Mouse (Mus musculus): ENCODE data around the gene Nrcam. TPM values are rescaled to one million over a fixed set of nuclear protein-coding genes. Genes with fewer than 3 reads are reported as not detected.
A peak's percentile ranks its signal among the peaks of the same experiment; 100 is the strongest.

Gene Nrcam
- total RNA-seq, 2 experiments from 2014 or later = 509 to 516 TPM

DNA sequence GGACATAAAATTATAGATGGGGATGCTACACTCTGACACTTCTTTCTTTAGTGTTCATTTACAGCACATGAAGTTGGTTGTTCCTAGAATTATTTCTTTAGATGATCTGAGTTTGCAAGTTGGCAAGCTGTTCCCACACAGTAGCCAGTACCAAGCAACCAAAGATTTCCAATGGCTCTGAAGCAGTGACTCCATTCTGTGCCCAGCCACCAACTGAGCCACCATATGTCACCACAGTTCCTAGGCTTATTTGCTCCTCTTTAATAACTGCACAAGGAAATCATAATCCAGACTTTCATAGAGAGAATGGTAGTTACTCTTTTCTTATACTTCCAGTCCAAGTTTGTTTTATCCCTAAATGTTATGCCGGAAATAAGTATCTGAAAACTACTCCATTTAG, 226.1 kb downstream of the Nrcam start:
- intact Hi-C loops (cut with DNase I) = no loop called here
- DNase-seq (ENCODE audit: low spot score in 2 of 2) = no peak

DNA sequence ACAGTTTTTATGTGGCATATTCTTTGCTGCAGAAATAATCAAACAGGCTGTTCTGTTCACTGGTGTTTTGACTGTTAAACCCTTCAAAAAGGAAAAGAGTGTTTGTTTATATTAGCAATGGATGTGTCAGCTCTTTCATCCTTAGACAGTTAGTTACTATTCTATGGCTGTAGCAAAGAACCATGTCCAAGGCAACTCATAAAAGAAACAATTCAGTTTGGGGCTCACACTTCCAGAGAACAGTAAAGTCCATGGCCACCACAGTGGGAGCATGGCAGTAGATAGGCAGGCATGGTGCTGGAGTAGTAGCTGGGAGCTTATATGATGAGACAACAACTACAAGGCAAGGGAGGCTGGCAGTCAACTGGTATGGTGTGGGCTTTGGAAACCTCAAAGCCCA, 231.3 kb downstream of the Nrcam start:
- no peak for DNase-seq (ENCODE audit: low spot score in 2 of 2)
- intact Hi-C loops (cut with DNase I) = no loop called here

DNA sequence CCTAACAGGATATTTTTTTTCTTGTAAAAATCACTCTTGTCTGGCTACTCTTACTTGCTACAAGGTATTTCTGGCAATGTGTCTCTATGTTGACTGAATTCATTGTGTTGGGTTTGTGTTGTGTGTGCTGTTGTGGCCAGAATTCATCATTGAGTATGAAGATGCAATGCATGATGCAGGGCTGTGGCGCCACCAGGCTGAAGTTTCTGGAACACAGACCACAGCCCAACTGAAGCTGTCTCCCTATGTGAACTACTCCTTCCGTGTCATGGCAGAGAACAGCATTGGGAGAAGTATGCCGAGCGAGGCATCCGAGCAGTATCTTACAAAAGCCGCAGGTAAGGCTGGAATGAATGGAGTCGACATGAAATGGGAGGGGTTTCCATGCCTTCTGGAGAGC, 241.4 kb downstream of the Nrcam start:
- no peak for DNase-seq (ENCODE audit: low spot score in 2 of 2)
- intact Hi-C loops (cut with DNase I) = no loop called here

DNA sequence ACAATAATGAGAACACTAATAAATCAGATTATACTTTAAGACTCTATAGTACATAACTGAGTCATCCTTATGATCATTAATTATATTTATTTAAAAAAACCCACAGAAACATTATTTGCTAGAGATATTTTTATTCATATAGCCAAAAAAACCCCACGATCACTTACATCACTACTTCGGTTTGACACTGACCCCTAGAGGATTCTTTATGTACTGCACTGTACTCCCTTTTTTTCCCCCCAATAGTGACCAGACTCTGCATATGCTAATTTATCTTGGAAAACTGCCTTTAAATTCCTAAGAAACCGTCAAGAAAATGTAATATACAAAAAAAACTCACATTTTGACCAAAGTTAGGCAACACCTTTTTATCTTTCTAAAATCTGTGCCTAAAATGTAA, 244.0 kb downstream of the Nrcam start:
- intact Hi-C loops (cut with DNase I) = no loop called here
- no peak for DNase-seq (ENCODE audit: low spot score in 2 of 2)

GRCm38 (mm10) chr12:44574167-44574566, 245.5 kb downstream of the Nrcam start:
- no peak for DNase-seq (ENCODE audit: low spot score in 2 of 2)
- intact Hi-C loops (cut with DNase I) = no loop called here

DNA sequence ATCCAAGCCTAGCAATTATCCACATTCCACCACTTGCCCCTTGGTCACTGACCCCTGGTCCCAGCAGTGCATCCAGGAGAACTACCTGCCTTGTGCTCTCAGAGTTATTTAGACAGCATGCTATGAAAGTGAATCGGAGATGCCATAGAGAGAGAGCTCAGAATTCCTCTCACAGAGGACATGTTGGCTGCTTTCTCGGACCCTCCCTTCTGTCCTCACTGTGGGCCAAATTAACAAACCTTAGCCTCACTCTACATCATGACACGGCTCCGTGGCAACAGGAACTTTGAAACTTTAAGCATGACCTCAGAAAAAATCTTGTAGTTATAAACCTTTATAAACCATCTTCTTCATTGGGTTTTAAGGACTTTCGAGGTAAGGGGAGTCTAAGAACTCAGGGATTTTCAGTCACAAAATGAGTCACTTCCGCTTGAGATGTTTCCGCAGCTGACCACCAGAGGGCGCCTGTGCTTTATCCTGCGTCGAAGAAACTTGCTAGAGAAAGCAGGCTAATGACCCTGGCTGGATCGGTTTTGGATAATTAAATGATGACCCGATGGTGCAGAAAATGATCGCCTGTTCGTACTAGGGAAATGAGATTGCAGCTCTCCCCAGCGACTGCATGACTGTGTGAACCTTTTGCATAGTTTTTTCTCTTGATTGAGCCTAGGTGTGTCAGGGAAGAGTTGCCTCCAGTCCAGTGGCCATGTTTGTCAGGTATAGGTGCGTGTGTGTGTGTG, 272.9 kb downstream of the Nrcam start:
- peak; percentile 26 to 54 for DNase-seq (ENCODE audit: low spot score in 2 of 2)
- intact Hi-C loops (cut with DNase I) = loop anchor here (5.0 kb wide), 2 partner anchors 586 to 786 kb away; no protein-coding TSS in a partner anchor

DNA sequence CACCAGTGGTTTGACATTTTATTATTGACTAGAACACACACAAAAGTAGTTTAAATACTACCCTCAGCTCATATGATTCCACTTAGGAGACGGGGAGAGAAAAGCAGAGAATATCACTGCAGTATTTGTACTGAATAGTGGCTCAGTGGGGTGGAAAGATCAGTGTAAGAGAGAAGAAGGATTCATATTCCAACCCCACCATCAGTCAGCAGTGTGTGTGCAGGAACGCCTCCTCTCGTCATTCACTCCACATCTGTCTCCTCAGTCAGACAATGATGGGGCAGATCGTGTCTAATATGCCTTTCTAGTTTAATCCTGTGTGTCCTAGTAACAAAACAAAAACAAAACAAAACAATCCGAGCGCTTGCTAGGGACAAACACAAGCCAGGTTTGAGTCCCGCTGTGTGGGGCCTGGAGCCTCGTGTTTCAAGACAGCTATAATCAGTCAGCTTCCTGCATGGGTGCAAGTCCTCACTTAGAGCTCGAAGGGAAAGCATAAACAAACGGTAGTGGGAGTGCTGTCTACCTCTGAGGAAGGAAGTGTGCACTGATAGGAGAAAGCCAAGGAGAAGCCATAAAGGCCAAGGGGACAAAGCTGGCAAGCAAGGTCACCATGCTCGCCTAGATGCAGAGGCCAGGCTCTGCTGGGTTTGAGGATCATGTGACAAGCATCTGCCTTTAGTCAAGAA, 273.7 kb downstream of the Nrcam start:
- DNase-seq (ENCODE audit: low spot score in 2 of 2) = no peak
- intact Hi-C loops (cut with DNase I) = loop anchor here (5.0 kb wide), 2 partner anchors 585 to 785 kb away; no protein-coding TSS in a partner anchor

DNA sequence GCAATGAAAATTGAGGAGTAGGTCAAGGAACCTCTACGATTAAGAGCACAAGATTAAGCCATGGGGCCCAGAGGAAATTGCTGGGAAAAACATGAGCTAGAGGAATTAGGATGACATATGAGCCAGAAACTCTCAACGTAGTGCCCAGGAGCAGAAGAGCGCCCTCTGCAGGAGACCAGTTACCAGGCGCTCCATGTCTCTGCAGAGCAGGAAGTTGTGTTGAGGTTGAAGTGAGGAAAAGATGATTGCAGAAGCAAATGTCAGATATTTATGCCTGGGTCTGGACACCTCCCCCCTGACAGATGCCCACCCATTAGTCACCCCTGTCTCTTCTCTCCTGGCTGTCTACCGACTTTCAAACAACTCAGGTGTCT, 274.3 kb downstream of the Nrcam start:
- no peak for DNase-seq (ENCODE audit: low spot score in 2 of 2)
- intact Hi-C loops (cut with DNase I) = loop anchor here (5.0 kb wide), 2 partner anchors 584 to 784 kb away; no protein-coding TSS in a partner anchor

- intact Hi-C loops (cut with DNase I) = no loop called here
Measured at GRCm38 (mm10) chr12:44617001-44617421, 288.3 kb downstream of the Nrcam start.

GRCm38 (mm10) chr12:44617488-44617887, 288.8 kb downstream of the Nrcam start:
- intact Hi-C loops (cut with DNase I) = no loop called here
- no peak for DNase-seq (ENCODE audit: low spot score in 2 of 2)

More at GRCm38 (mm10) chr12:44617001-44617421, 288.3 kb downstream of the Nrcam start:
- DNase-seq (ENCODE audit: low spot score in 2 of 2) = no peak

- intact Hi-C loops (cut with DNase I) = no loop called here
- no peak for DNase-seq (ENCODE audit: low spot score in 2 of 2)
Measured at GRCm38 (mm10) chr12:44639341-44639921, 310.7 kb downstream of the Nrcam start.

- DNase-seq (ENCODE audit: low spot score in 2 of 2) = no peak
- intact Hi-C loops (cut with DNase I) = no loop called here
Measured at GRCm38 (mm10) chr12:44640579-44640978, 311.9 kb downstream of the Nrcam start.

Other genes starting within 250 kb of the Nrcam start
- 10 to 100 TPM; 39.7 to 43.2 TPM for gene Dnajb9, start 118.6 kb upstream of the Nrcam start, total RNA-seq (2021)
- 100 to 1,000 TPM; 135 to 151 TPM for gene Pnpla8, start 107.5 kb upstream of the Nrcam start, total RNA-seq (2021)

Data from left cerebral cortex, postnatal 36 days (tissue).